Mouse (Mus musculus): ENCODE results near the gene Glra2.

DNA sequence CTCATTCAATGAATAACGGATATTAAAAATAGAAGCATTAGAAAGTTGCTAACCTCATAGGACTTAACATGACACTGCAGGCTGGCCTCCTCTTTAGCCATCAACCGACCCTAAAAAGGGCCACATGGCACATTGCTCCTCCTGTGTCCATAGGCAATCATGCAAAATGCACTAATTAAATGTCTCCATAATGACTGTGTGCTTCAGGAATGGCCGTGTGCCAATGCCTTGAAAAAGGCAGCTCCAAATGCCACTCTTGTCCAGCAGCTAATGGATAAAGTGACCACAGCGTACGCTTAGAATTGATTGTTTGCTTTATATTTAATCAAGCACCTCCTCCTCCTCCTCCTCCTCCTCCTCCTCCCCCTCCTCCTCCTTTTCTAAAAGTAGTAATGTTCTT lies 17.4 kb upstream of the Glra2 start:
- no peak for TF ChIP-seq CTCF (conservative IDR thresholded peaks at IDR 0.05; ENCODE audit: insufficient read depth, insufficient read length, low read depth, low read length)
- TF ChIP-seq POLR2A (IDR thresholded peaks at IDR 0.05; ENCODE audit: low read depth, low read length): no peak

Data from kidney, adult 2 months (tissue).